Mouse (Mus musculus) midbrain, embryonic 14.5 days (tissue): Measurements from ENCODE around the gene Aldh3a1. TPM values are rescaled to one million over a fixed set of nuclear protein-coding genes. Genes with fewer than 3 reads are reported as not detected.

Experiments used
- polyA plus RNA-seq: library from polyadenylated mRNA; unstranded; fragments of >200 nt; fragmentation: Nextera tagmentation; extraction: Ambion mirVana; gene quantifications from 2 replicates; pipeline ENCODE4 v1.2.1, GENCODE M21; 2014

Aldh3a1 gene
- polyA plus RNA-seq, 1 experiment from 2014 or later: 0.12 TPM

Other genes with a start within 250 kb of the Aldh3a1 start
- 2.8 and 2.9 TPM in 2 replicates for gene Kcnj12, start 185.0 kb upstream of the Aldh3a1 start, polyA plus RNA-seq
- 0.35 and 2.0 TPM in 2 replicates for gene Tnfrsf13b, start 80.8 kb upstream of the Aldh3a1 start, polyA plus RNA-seq
- 462 and 529 TPM in 2 replicates for gene Usp22, start 32.5 kb upstream of the Aldh3a1 start, polyA plus RNA-seq
- gene Aldh3a2, start 59.9 kb downstream of the Aldh3a1 start, polyA plus RNA-seq: 21.8 and 30.2 TPM in 2 replicates
- not detected in 2 replicates for gene Slc47a2, start 135.3 kb downstream of the Aldh3a1 start, polyA plus RNA-seq
- gene Slc47a1, start 170.8 kb downstream of the Aldh3a1 start, polyA plus RNA-seq: not detected in 2 replicates
- 8.5 and 21.2 TPM in 2 replicates for gene Rnf112, start 246.6 kb downstream of the Aldh3a1 start, polyA plus RNA-seq